Mouse (Mus musculus): ENCODE data around the gene Kptn. TPM values are rescaled to one million over a fixed set of nuclear protein-coding genes. Genes with fewer than 3 reads are reported as not detected.

Kptn gene
- polyA plus RNA-seq, 1 experiment: 21.4 TPM

- DNase-seq (ENCODE audit: low read depth, low spot score): no peak
- 43% methylated on average over 9 of the region's 9 CpGs for WGBS
Observed at GRCm38 (mm10) chr7:16155132-16155872, 35.6 kb downstream of the Kptn start.

GRCm38 (mm10) chr7:16156105-16156714 lies 36.5 kb downstream of the Kptn start:
- 40% methylated on average over 8 of the region's 8 CpGs for WGBS
- DNase-seq (ENCODE audit: low read depth, low spot score): no peak

- no peak for DNase-seq (ENCODE audit: low read depth, low spot score)
- 19% methylated on average over 38 of the region's 39 CpGs for WGBS
Observed at GRCm38 (mm10) chr7:16158735-16159134, 39.0 kb downstream of the Kptn start.

- DNase-seq (ENCODE audit: low read depth, low spot score): no peak
- WGBS: 70% methylated on average over 3 of the region's 3 CpGs
Observed at GRCm38 (mm10) chr7:16160702-16161101, 41.0 kb downstream of the Kptn start.

GRCm38 (mm10) chr7:16161302-16161701 lies 41.6 kb downstream of the Kptn start:
- no peak for DNase-seq (ENCODE audit: low read depth, low spot score)
- 89% methylated on average over 9 of the region's 9 CpGs for WGBS

- 72% methylated on average over 7 of the region's 7 CpGs for WGBS
- no peak for DNase-seq (ENCODE audit: low read depth, low spot score)
Observed at GRCm38 (mm10) chr7:16162036-16162435, 42.3 kb downstream of the Kptn start.

- 23% methylated on average over 1 of the region's 1 CpGs for whole genome bisulfite sequencing
- DNase-seq (ENCODE audit: low read depth, low spot score): no peak
Observed at GRCm38 (mm10) chr7:16172141-16172581, 52.5 kb downstream of the Kptn start.

- WGBS: 47% methylated on average over 1 of the region's 1 CpGs
- DNase-seq (ENCODE audit: low read depth, low spot score): no peak
Observed at GRCm38 (mm10) chr7:16172586-16173140, 53.0 kb downstream of the Kptn start.

GRCm38 (mm10) chr7:16173146-16173545 lies 53.5 kb downstream of the Kptn start:
- no peak for DNase-seq (ENCODE audit: low read depth, low spot score)
- 63% methylated on average over 5 of the region's 5 CpGs for WGBS

- 2% methylated on average over 40 of the region's 42 CpGs for WGBS
- DNase-seq (ENCODE audit: low read depth, low spot score): no peak
Observed at GRCm38 (mm10) chr7:16174597-16175541, 55.2 kb downstream of the Kptn start, which contains the start of gene Meis3. Gene Meis3 (plus strand): TSS chr7:16175090.

GRCm38 (mm10) chr7:16175542-16175931 lies 55.8 kb downstream of the Kptn start:
- 4% methylated on average over 10 of the region's 10 CpGs for WGBS
- no peak for DNase-seq (ENCODE audit: low read depth, low spot score)

Other genes starting within 250 kb of the Kptn start
- not detected in 2 replicates for gene Crx, start 239.9 kb upstream of the Kptn start, polyA plus RNA-seq (2012; rRNA removed)
- gene Crxos, start 237.3 kb upstream of the Kptn start, polyA plus RNA-seq (2012; rRNA removed): not detected in 2 replicates
- 228 and 286 TPM in 2 replicates for gene Selenow, start 197.5 kb upstream of the Kptn start, polyA plus RNA-seq (2012; rRNA removed)
- gene Nop53, start 173.8 kb upstream of the Kptn start, polyA plus RNA-seq (2012; rRNA removed): 80.5 and 94.6 TPM in 2 replicates
- gene Ehd2, start 152.3 kb upstream of the Kptn start, polyA plus RNA-seq (2012; rRNA removed): 19.7 and 23.4 TPM in 2 replicates
- 8.1 and 9.5 TPM in 2 replicates for gene Bicra, start 72.0 kb upstream of the Kptn start, polyA plus RNA-seq (2012; rRNA removed)
- 0.03 TPM in 1 of 2 replicates, not detected in the other for gene Zfp541, start 58.1 kb upstream of the Kptn start, polyA plus RNA-seq (2012; rRNA removed)
- gene Napa, start 21.4 kb upstream of the Kptn start, polyA plus RNA-seq (2012; rRNA removed): 139 and 170 TPM in 2 replicates
- gene Slc8a2, start 9.9 kb downstream of the Kptn start, polyA plus RNA-seq (2012; rRNA removed): 1.1 and 1.3 TPM in 2 replicates
- gene Meis3, start 55.2 kb downstream of the Kptn start, polyA plus RNA-seq (2012; rRNA removed): 13.0 and 13.6 TPM in 2 replicates
- gene Dhx34, start 102.1 kb downstream of the Kptn start, polyA plus RNA-seq (2012; rRNA removed): 16.1 and 16.5 TPM in 2 replicates
- 0.30 and 0.85 TPM in 2 replicates for gene C5ar2, start 124.3 kb downstream of the Kptn start, polyA plus RNA-seq (2012; rRNA removed)
- gene C5ar1, start 139.6 kb downstream of the Kptn start, polyA plus RNA-seq (2012; rRNA removed): 8.8 and 10.1 TPM in 2 replicates
- 21.6 and 27.9 TPM in 2 replicates for gene Inafm1, start 153.7 kb downstream of the Kptn start, polyA plus RNA-seq (2012; rRNA removed)
- gene Ccdc9, start 166.9 kb downstream of the Kptn start, polyA plus RNA-seq (2012; rRNA removed): 22.7 and 37.9 TPM in 2 replicates
- gene Bbc3, start 188.5 kb downstream of the Kptn start, polyA plus RNA-seq (2012; rRNA removed): 3.7 and 4.8 TPM in 2 replicates

Measured in large intestine, adult 2 months (tissue).